Mouse (Mus musculus) stomach, embryonic 16.5 days (tissue): ENCODE results near the gene Wsb2. TPM values are rescaled to one million over a fixed set of nuclear protein-coding genes. Genes with fewer than 3 reads are reported as not detected.
"Not testable (repeated sequence)": the region's sequence is repeated elsewhere in the genome, so short reads cannot be mapped to it uniquely, and the experiment has no call there.

Experiments used
- ATAC-seq: fragments of 200-750 bp; cut with Nextera tagmentation; 2 replicates; pipeline ENCODE4 v1.8.0; 2017; ENCODE audit warnings: moderate number of reproducible peaks, moderate TSS enrichment; ENCODE audit not compliant: insufficient read depth, low FRiP score
- H3K27ac ChIP-seq: fragments of 300-500 bp; sonication (generic); 2 replicates; pipeline ENCODE4 v1.5.1; 2014; ENCODE audit warnings: low read length
- H3K27me3 ChIP-seq: fragments of 300-500 bp; sonication (generic); 2 replicates; pipeline ENCODE4 v1.6.1; 2014; ENCODE audit warnings: low read length, control low read depth, mixed read lengths; ENCODE audit not compliant: control insufficient read depth, insufficient read depth
- H3K36me3 ChIP-seq: fragments of 300-500 bp; sonication (generic); 2 replicates; pipeline ENCODE4 v1.6.1; 2014; ENCODE audit warnings: low read length; ENCODE audit not compliant: control insufficient read depth, insufficient read depth
- H3K4me1 ChIP-seq: fragments of 300-500 bp; sonication (generic); 2 replicates; pipeline ENCODE4 v1.6.1; 2014; ENCODE audit warnings: low read length, control low read depth, mixed read lengths; ENCODE audit not compliant: control insufficient read depth, insufficient read depth
- H3K4me2 ChIP-seq: fragments of 300-500 bp; sonication (generic); 2 replicates; pipeline ENCODE4 v1.6.1; 2014; ENCODE audit warnings: low read depth, low read length, mixed read lengths
- H3K4me3 ChIP-seq: fragments of 300-500 bp; sonication (generic); replicated peaks from 2 replicates; pipeline ENCODE4 v1.5.1; 2014; ENCODE audit warnings: mild to moderate bottlenecking, low read length
- H3K9ac ChIP-seq: fragments of 300-500 bp; sonication (generic); 2 replicates; pipeline ENCODE4 v1.6.1; 2014; ENCODE audit warnings: low read length
- H3K9me3 ChIP-seq: fragments of 300-500 bp; sonication (generic); replicated peaks from 2 replicates; pipeline ENCODE4 v1.6.1; 2016; ENCODE audit warnings: low read length, control low read depth; ENCODE audit not compliant: control insufficient read depth
- WGBS: fragments of 180-500 bp; shearing (Covaris S2); extraction: QIAGEN DNeasy Blood & Tissue Kit; methylation state at CpG from one replicate; pipeline ENCODE4 v1.1.7; 2014; 5-methylcytosine and 5-hydroxymethylcytosine counted together
- polyA plus RNA-seq: library from polyadenylated mRNA; unstranded; fragments of >200 nt; fragmentation: Nextera tagmentation; extraction: Ambion mirVana; gene quantifications from 2 replicates; pipeline ENCODE4 v1.2.1, GENCODE M21; 2015

Gene Wsb2
- polyA plus RNA-seq, 1 experiment from 2014 or later = 35.0 TPM

DNA sequence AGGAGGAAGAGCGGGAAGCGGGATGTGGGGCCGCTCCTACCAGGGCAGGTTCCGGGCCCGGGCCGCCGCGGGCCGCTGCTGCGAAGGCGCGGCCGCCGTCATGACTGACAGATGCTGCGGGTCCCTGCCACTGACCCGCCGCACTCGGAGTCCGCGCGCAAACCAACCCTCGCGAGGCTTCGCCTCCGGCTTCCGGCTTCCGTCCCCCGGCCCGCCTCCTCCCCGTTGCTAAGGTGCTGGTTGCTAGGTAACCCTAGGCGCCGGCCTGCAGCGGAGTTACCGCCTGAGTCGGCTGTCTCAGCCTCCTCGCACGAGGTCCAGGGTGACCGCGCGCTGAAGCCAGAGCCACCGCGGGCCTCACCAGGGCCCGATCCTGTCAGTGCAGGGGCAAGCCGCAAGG, 31.8 kb downstream of the Wsb2 start, which contains the start of gene Rfc5:
Rfc5 (minus strand) TSS at position 171 of the 400 bp plus-strand sequence.
- Histone ChIP-seq H3K4me3 (peak within 1 kb of the TSS; percentile 70), H3K9ac (peak within 1 kb of the TSS; percentile 87), H3K9me3 (no peaks in the 10 kb centered on the region; the same call in 1 of the 2 replicates), H3K36me3 (no peaks in the 10 kb centered on the region; the same call in 1 of the 2 replicates), H3K27ac (peak within 1 kb of the TSS; percentile 40), H3K27me3 (no peaks in the 10 kb centered on the region), H3K4me2 (peak within 1 kb of the TSS; percentile 71), H3K4me1 (peaks cover 9% of the 10 kb centered on the region)
- ATAC-seq = peak; percentile 97
- WGBS = 1% methylated on average over 37 of the region's 44 CpGs

DNA sequence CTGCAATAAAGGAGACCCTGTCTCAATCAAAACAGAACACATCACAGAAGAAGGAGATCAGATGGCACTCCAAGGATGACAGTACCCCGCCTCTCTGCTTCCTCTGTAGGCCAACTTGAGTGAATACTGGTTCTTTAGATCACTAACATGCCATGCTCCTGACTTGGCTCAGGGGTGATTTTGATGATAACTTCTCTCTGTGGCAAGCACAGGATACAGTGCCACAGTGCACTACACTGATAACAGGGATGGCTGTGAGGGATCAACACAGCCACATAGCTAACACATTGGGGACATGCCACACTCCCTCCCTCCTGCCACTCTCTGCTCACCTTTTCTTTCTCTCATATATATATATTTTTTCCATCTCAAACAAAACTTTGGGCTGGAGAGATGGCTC, 33.8 kb downstream of the Wsb2 start:
- no peaks in the 10 kb centered on the region for H3K27me3 ChIP-seq
- H3K4me1 ChIP-seq = peaks cover 9% of the 10 kb centered on the region
- H3K4me3 ChIP-seq = no peak overlapping the region
- no peaks in the 10 kb centered on the region; the same call in 1 of the 2 replicates for H3K9me3 ChIP-seq
- no peak overlapping the region for H3K27ac ChIP-seq
- H3K9ac ChIP-seq = no peak overlapping the region
- no peak for ATAC-seq
- 85% methylated on average over 1 of the region's 1 CpGs for WGBS
- no peak overlapping the region for H3K4me2 ChIP-seq
- no peaks in the 10 kb centered on the region for H3K36me3 ChIP-seq

DNA sequence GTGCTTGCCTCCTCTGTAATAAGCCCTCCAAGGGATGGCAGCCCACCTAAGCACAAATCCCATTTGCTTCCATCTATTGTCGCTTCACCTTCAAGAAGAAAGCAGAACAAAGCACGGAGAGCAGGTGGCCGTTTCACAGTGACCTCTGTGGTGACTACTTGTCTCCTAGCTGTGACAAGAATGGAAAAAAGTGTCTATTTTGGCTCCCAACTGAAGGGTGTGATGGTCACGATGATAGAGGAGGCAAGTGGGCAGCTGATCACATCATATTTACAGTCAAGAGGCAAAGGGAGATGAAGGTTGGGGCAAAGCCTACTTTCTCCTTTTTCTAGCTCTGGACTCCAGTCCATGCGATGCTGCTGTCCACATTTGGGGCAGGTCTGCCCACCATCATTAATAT, 38.7 kb downstream of the Wsb2 start:
- no peak for ATAC-seq
- 89% methylated on average over 5 of the region's 5 CpGs for WGBS
- no peak overlapping the region for H3K4me2 ChIP-seq
- H3K27me3 ChIP-seq = no peaks in the 10 kb centered on the region
- no peaks in the 10 kb centered on the region; the same call in 1 of the 2 replicates for H3K9me3 ChIP-seq
- H3K4me1 ChIP-seq = 0 out of 2 replicates have a peak, but pooled peaks cover 3% of the 10 kb centered on the region
- no peak overlapping the region for H3K27ac ChIP-seq
- no peaks in the 10 kb centered on the region for H3K36me3 ChIP-seq
- H3K4me3 ChIP-seq = no peak overlapping the region
- no peak overlapping the region for H3K9ac ChIP-seq

DNA sequence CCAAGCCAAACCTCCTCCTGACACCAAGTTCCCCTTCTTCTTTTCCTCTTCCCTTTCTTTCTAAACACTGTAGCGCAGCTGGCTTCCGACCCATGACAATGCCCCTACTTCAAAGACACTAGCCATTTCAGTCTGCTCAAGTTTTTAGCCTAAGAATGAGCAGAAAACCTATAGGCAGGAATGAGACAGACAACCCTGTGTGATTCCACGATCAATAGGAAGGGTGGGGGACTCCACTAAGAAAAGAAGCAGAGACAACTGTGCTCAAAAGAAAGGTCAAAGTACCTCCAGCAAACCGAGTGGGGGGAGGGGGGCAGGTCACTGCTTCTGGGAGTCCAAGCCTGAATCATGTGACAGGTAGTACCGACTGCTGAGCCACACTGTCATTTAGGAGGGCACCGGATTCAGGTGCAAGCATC, 39.5 kb downstream of the Wsb2 start:
- Histone ChIP-seq H3K4me1 (0 out of 2 replicates have a peak, but pooled peaks cover 3% of the 10 kb centered on the region), H3K27me3 (no peaks in the 10 kb centered on the region), H3K27ac (no peak overlapping the region), H3K36me3 (no peaks in the 10 kb centered on the region), H3K9me3 (no peaks in the 10 kb centered on the region; the same call in 1 of the 2 replicates), H3K4me2 (no peak overlapping the region), H3K9ac (no peak overlapping the region), H3K4me3 (no peak overlapping the region)
- 62% methylated on average over 6 of the region's 6 CpGs for WGBS
- no peak for ATAC-seq

DNA sequence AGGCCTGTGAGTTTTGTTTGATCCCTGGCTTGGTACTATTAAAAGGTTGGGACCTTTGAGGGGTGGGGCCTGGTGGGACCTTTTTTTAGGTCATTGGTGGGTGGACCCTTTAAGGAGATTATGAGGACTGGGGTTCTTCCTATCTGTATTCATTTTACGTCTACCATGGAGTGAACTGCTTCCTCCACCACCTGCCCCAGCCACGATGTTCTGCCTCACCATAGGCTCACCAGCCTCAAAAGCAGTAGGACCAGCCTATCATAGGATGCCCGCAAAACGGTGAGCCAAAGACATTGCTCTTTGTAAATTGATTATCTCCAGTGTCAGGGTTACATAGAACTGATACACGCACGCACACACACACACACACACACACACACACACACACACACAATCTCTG, 40.3 kb downstream of the Wsb2 start:
- ATAC-seq = no peak
- WGBS = 65% methylated on average over 6 of the region's 6 CpGs
- H3K27ac ChIP-seq = no peak overlapping the region

DNA sequence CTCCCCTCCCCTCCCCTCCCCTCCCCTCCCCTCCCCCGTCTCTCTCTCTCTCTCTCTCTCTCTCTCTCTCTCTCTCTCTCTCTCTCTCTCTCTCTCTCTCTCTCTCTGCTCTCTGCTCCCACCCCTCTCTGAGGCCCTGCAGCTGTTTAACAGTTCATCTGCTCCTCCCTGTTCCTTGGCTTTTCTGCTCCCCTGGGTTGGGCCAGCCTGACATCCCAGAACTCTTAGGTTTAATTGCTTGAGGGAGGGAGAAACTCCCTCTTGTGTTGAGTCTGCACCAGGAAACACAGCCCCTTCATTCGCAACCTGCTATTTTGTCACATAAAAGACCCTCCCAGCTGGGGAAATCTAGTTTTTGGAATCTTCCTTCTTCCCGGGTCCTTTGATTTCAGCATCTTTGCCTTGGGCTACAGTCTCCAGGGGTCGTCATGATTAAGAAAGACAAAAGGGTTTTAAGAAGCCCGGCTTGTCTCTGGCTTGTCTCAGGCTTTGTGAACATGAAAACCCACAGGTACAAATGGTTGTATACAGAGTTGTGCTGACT, 41.0 kb downstream of the Wsb2 start:
- Histone ChIP-seq H3K27me3 (no peaks in the 10 kb centered on the region), H3K36me3 (no peaks in the 10 kb centered on the region), H3K4me3 (no peak overlapping the region), H3K9ac (no peak overlapping the region), H3K9me3 (no peaks in the 10 kb centered on the region), H3K27ac (peak overlapping the region; percentile 41; the same call in 1 of the 2 replicates), H3K4me1 (0 out of 2 replicates have a peak, but pooled peaks cover 3% of the 10 kb centered on the region), H3K4me2 (no peak overlapping the region)
- 37% methylated on average over 4 of the region's 5 CpGs for WGBS
- ATAC-seq = peak; percentile 86; the same call in 1 of the 2 replicates

More for the DNA sequence above, 40.3 kb downstream of the Wsb2 start:
- Histone ChIP-seq H3K4me3 (no peak overlapping the region), H3K36me3 (no peaks in the 10 kb centered on the region), H3K4me1 (0 out of 2 replicates have a peak, but pooled peaks cover 3% of the 10 kb centered on the region), H3K9ac (no peak overlapping the region), H3K27me3 (no peaks in the 10 kb centered on the region), H3K9me3 (no peaks in the 10 kb centered on the region), H3K4me2 (no peak overlapping the region)

DNA sequence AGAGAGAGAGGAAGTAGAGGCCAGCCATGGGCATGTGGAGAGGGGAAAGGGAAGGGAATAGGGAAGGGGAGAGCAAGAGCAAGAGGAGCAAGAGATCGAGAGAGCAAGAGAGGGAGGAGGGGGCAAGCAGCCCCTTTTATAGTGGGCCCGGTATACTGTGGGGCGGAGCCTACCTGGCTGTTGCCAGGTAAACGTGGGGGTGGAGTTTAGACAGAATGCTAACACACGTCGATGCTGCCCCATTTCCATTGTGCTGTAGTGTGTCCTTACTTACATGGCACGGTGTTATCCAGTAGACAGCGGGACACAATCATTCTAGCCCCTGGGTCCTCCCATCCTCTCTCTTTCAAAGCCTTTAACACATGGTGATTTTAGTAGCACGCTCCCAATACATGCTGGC, 42.2 kb downstream of the Wsb2 start:
- no peak overlapping the region for H3K4me3 ChIP-seq
- no peak overlapping the region for H3K27ac ChIP-seq
- 76% methylated on average over 9 of the region's 9 CpGs for WGBS
- H3K27me3 ChIP-seq = no peaks in the 10 kb centered on the region
- 0 out of 2 replicates have a peak, but pooled peaks cover 3% of the 10 kb centered on the region for H3K4me1 ChIP-seq
- no peaks in the 10 kb centered on the region for H3K36me3 ChIP-seq
- H3K9me3 ChIP-seq = no peaks in the 10 kb centered on the region
- H3K9ac ChIP-seq = no peak overlapping the region
- H3K4me2 ChIP-seq = no peak overlapping the region
- no peak for ATAC-seq

DNA sequence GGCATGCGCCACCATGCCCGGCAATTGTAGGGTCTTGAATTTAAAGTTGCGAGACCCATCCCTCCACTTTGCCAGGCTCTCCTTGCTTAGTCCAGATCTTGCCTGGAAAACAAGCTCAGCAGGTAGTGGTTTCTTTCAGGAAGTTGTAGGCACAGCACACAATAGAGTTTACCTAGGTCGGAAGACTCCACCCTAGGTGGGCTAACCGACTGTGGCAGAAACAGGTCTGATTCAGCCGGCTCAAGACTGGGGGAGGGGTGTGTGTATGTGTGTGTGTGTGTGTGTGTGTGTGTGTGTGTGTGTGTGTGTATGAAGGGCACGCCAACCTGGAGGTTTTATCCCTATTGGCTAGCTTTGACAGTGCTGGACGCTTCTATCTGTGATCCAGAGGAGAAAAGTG, 46.5 kb downstream of the Wsb2 start:
- H3K27me3 ChIP-seq = no peaks in the 10 kb centered on the region
- no peak overlapping the region for H3K27ac ChIP-seq
- H3K9me3 ChIP-seq = no peaks in the 10 kb centered on the region
- H3K9ac ChIP-seq = no peak overlapping the region
- no peak overlapping the region for H3K4me3 ChIP-seq
- no peak for ATAC-seq
- 73% methylated on average over 8 of the region's 8 CpGs for WGBS
- no peaks in the 10 kb centered on the region for H3K36me3 ChIP-seq
- H3K4me1 ChIP-seq = no peaks in the 10 kb centered on the region
- no peak overlapping the region for H3K4me2 ChIP-seq

DNA sequence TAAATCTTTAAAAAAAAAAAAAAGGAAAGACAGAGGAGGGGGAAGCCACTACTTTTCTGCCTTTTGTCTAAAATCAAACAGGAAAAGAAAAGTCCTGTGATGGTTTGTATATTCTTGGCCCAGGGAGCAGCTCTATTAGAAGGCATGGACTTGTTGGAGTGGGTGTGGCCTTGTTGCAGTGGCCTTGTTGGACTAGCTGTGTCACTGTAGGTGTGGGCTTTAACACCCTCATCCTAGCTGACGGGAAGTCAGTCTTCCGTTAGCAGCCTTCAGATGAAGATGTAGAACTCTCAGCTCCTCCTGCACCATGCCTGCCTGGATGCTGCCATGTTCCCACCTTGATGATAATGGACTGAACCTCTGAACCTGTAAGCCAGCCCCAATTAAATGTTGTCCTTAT, 47.6 kb downstream of the Wsb2 start:
- H3K9ac ChIP-seq, H3K27me3 ChIP-seq, ATAC-seq, H3K36me3 ChIP-seq, H3K9me3 ChIP-seq, H3K4me1 ChIP-seq, H3K27ac ChIP-seq, H3K4me2 ChIP-seq, H3K4me3 ChIP-seq: not testable (repeated sequence)
- WGBS = 74% methylated on average over 2 of the region's 2 CpGs
